Mouse (Mus musculus) kidney, embryonic 16.5 days (tissue): ENCODE results near the gene Vsnl1. TPM values are rescaled to one million over a fixed set of nuclear protein-coding genes. Genes with fewer than 3 reads are reported as not detected.

Source experiments
- ATAC-seq: fragments of 200-750 bp; cut with Nextera tagmentation; 2 replicates; pipeline ENCODE4 v1.8.0; 2017; ENCODE audit warnings: moderate TSS enrichment; ENCODE audit not compliant: low FRiP score, low TSS enrichment
- H3K27ac ChIP-seq: fragments of 300-500 bp; sonication (generic); 2 replicates; pipeline ENCODE4 v1.5.1; 2014; ENCODE audit warnings: low read length
- H3K27me3 ChIP-seq: fragments of 300-500 bp; sonication (generic); 2 replicates; pipeline ENCODE4 v1.6.1; 2014; ENCODE audit warnings: low read length, control low read depth, mixed read lengths; ENCODE audit not compliant: insufficient read depth
- H3K36me3 ChIP-seq: fragments of 300-500 bp; sonication (generic); 2 replicates; pipeline ENCODE4 v1.6.1; 2014; ENCODE audit warnings: low read length, control low read depth, mixed read lengths; ENCODE audit not compliant: insufficient read depth
- H3K4me1 ChIP-seq: fragments of 300-500 bp; sonication (generic); 2 replicates; pipeline ENCODE4 v1.6.1; 2014; ENCODE audit warnings: low read length, control low read depth, mixed read lengths; ENCODE audit not compliant: insufficient read depth
- H3K4me2 ChIP-seq: fragments of 300-500 bp; sonication (generic); replicated peaks from 2 replicates; pipeline ENCODE4 v1.6.1; 2014; ENCODE audit warnings: low read depth, low read length
- H3K4me3 ChIP-seq: fragments of 300-500 bp; sonication (generic); 2 replicates; pipeline ENCODE4 v1.5.1; 2014; ENCODE audit warnings: mild to moderate bottlenecking, low read length
- H3K9ac ChIP-seq: fragments of 300-500 bp; sonication (generic); replicated peaks from 2 replicates; pipeline ENCODE4 v1.6.1; 2014; ENCODE audit warnings: low read length
- H3K9me3 ChIP-seq: fragments of 300-500 bp; sonication (generic); 2 replicates; pipeline ENCODE4 v1.6.1; 2016; ENCODE audit warnings: low read length, control low read depth
- WGBS: fragments of 180-500 bp; shearing (Covaris S2); extraction: QIAGEN DNeasy Blood & Tissue Kit; methylation state at CpG from one replicate; pipeline ENCODE4 v1.1.7; 2014; 5-methylcytosine and 5-hydroxymethylcytosine counted together
- polyA plus RNA-seq: library from polyadenylated mRNA; unstranded; fragments of >200 nt; fragmentation: Nextera tagmentation; extraction: Ambion mirVana; gene quantifications from 2 replicates; pipeline ENCODE4 v1.2.1, GENCODE M21; 2015

Gene Vsnl1
- 0.41 TPM in 2 replicates for polyA plus RNA-seq

GRCm38 (mm10) chr12:11436497-11437265 is at the start of gene Vsnl1:
Gene Vsnl1 (minus strand): TSS chr12:11436613.
- ATAC-seq = peak; percentile 96
- H3K9ac ChIP-seq = peak within 1 kb of the TSS; percentile 37
- 3% methylated on average over 34 of the region's 34 CpGs for WGBS
- H3K9me3 ChIP-seq = no peaks in the 10 kb centered on the region
- H3K27me3 ChIP-seq = peaks cover 27% of the 10 kb centered on the region
- H3K27ac ChIP-seq = no peak within 1 kb of the TSS
- peak within 1 kb of the TSS; percentile 74 for H3K4me2 ChIP-seq
- peak within 1 kb of the TSS; percentile 48 for H3K4me3 ChIP-seq
- no peaks in the 10 kb centered on the region for H3K36me3 ChIP-seq
- H3K4me1 ChIP-seq = peaks cover 18% of the 10 kb centered on the region

GRCm38 (mm10) chr12:11456632-11457031 is 20.2 kb upstream of the Vsnl1 start:
- Histone ChIP-seq H3K9me3 (no peaks in the 10 kb centered on the region), H3K9ac (no peak overlapping the region), H3K4me3 (peak overlapping the region; percentile 49; the same call in 1 of the 2 replicates), H3K36me3 (no peaks in the 10 kb centered on the region), H3K4me2 (no peak overlapping the region), H3K4me1 (0 out of 2 replicates have a peak, but pooled peaks cover 3% of the 10 kb centered on the region), H3K27me3 (peaks cover 9% of the 10 kb centered on the region), H3K27ac (no peak overlapping the region)
- no peak for ATAC-seq
- 75% methylated on average over 4 of the region's 4 CpGs for WGBS

DNA sequence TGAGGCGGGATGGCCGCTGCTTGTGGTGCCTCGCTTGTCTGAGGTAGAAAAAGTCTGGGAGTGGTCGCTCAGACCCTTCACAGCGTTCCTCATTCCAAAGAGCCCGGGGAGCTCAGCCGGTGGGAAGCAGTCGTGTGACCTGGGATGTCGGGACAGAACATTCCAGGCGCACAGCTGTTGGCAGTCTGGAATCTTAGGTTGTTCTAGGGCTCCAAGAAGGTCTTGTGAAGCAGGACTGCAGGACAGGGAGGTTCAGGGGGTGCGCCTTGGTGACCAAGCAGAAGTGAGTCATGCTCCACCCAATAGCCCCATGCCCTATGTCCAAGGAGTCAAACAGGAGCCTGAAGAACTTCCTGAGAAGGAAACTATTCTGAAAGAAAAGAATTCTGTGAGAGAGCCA is 19.8 kb upstream of the Vsnl1 start:
- Histone ChIP-seq H3K36me3 (no peaks in the 10 kb centered on the region), H3K4me3 (peak overlapping the region; percentile 49), H3K9me3 (no peaks in the 10 kb centered on the region), H3K4me2 (peak overlapping the region; percentile 67), H3K9ac (peak overlapping the region; percentile 31), H3K4me1 (0 out of 2 replicates have a peak, but pooled peaks cover 3% of the 10 kb centered on the region), H3K27ac (no peak overlapping the region), H3K27me3 (peaks cover 9% of the 10 kb centered on the region)
- ATAC-seq = peak; percentile 79
- WGBS = 3% methylated on average over 11 of the region's 11 CpGs

- under 1% methylated on average over 39 of the region's 40 CpGs for WGBS
- peak; percentile 100 for ATAC-seq
Measured at GRCm38 (mm10) chr12:11455549-11456194, 19.3 kb upstream of the Vsnl1 start, which contains the start of gene Rad51ap2. Gene Rad51ap2 (plus strand): TSS chr12:11456079.

GRCm38 (mm10) chr12:11454146-11454545 is 17.7 kb upstream of the Vsnl1 start:
- WGBS = 67% methylated on average over 5 of the region's 5 CpGs
- no peak overlapping the region for H3K9ac ChIP-seq
- no peak overlapping the region for H3K27ac ChIP-seq
- no peak for ATAC-seq
- 0 out of 2 replicates have a peak, but pooled peaks cover 3% of the 10 kb centered on the region for H3K4me1 ChIP-seq
- no peaks in the 10 kb centered on the region for H3K9me3 ChIP-seq
- H3K27me3 ChIP-seq = peaks cover 9% of the 10 kb centered on the region
- no peak overlapping the region for H3K4me2 ChIP-seq
- no peaks in the 10 kb centered on the region for H3K36me3 ChIP-seq
- H3K4me3 ChIP-seq = no peak overlapping the region

More at GRCm38 (mm10) chr12:11455549-11456194, 19.3 kb upstream of the Vsnl1 start, which contains the start of gene Rad51ap2:
- Histone ChIP-seq H3K4me3 (peak within 1 kb of the TSS; percentile 49), H3K4me2 (peak within 1 kb of the TSS; percentile 67), H3K27ac (no peak within 1 kb of the TSS), H3K9me3 (no peaks in the 10 kb centered on the region), H3K4me1 (0 out of 2 replicates have a peak, but pooled peaks cover 3% of the 10 kb centered on the region), H3K36me3 (no peaks in the 10 kb centered on the region), H3K27me3 (peaks cover 9% of the 10 kb centered on the region), H3K9ac (peak within 1 kb of the TSS; percentile 31)

- 41% methylated on average over 22 of the region's 23 CpGs for WGBS
- Histone ChIP-seq H3K27me3 (peaks cover 27% of the 10 kb centered on the region), H3K9ac (no peak overlapping the region), H3K36me3 (no peaks in the 10 kb centered on the region), H3K4me1 (peaks cover 18% of the 10 kb centered on the region), H3K4me2 (peak overlapping the region; percentile 74), H3K27ac (no peak overlapping the region), H3K9me3 (0 out of 2 replicates have a peak, but pooled peaks cover under 1% of the 10 kb centered on the region), H3K4me3 (peak overlapping the region; percentile 21; the same call in 1 of the 2 replicates)
- peak; percentile 47 for ATAC-seq
Measured at GRCm38 (mm10) chr12:11437907-11438447, 1.6 kb upstream of the Vsnl1 start.

GRCm38 (mm10) chr12:11437266-11437906 is 973 bp upstream of the Vsnl1 start:
- WGBS = 23% methylated on average over 16 of the region's 17 CpGs
- peak; percentile 62 for ATAC-seq
- no peaks in the 10 kb centered on the region for H3K36me3 ChIP-seq
- no peak overlapping the region for H3K27ac ChIP-seq
- H3K27me3 ChIP-seq = peaks cover 27% of the 10 kb centered on the region
- peak overlapping the region; percentile 48 for H3K4me3 ChIP-seq
- peak overlapping the region; percentile 74 for H3K4me2 ChIP-seq
- no peaks in the 10 kb centered on the region for H3K9me3 ChIP-seq
- H3K9ac ChIP-seq = peak overlapping the region; percentile 37; the same call in 1 of the 2 replicates
- H3K4me1 ChIP-seq = peaks cover 18% of the 10 kb centered on the region

- peaks cover 18% of the 10 kb centered on the region for H3K4me1 ChIP-seq
- H3K27ac ChIP-seq = no peak overlapping the region
- H3K36me3 ChIP-seq = no peaks in the 10 kb centered on the region
- peaks cover 27% of the 10 kb centered on the region for H3K27me3 ChIP-seq
- H3K4me2 ChIP-seq = peak overlapping the region; percentile 74
- H3K9ac ChIP-seq = peak overlapping the region; percentile 37
- no peaks in the 10 kb centered on the region for H3K9me3 ChIP-seq
- H3K4me3 ChIP-seq = peak overlapping the region; percentile 48
- ATAC-seq = no peak; the same call in 1 of the 2 replicates
- 3% methylated on average over 12 of the region's 12 CpGs for WGBS
Measured at GRCm38 (mm10) chr12:11436023-11436350, 426 bp downstream of the Vsnl1 start.

DNA sequence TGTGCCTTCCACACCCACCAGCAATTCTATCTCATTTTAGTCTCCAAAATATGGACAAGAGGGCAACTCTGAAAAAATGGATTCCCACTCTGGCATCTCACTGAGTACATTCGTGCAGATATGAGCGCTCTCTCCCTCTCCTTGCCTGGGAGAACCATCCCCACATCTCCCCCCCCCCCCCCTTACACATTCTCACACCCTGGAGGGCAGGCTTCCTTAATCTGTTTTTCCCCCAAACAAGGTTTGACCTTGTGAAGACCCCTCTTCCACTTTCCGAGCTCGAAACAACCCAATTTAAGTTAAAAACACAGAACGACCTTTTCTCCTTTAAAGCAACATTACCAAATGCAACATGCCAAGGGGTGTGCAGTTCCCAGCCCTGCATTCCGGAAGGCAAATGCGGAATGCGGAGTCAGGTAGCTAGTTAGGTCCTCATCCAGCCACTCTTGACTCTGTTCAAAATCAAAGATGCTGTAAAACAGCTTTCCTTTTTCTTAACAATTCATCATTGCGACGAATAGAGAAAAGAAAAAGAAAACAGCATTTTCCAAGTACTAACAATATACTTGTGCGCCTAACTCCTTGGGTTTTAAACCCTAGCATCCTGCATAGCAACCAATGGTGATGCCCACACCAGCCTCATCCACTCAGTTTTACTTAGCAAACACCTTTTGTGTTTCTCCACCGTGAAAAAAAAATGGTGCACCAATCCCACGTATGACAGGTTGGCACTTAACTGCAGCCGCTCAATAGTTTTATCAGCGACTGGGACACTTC is 979 bp downstream of the Vsnl1 start:
- Histone ChIP-seq H3K9me3 (no peaks in the 10 kb centered on the region), H3K4me2 (peak overlapping the region; percentile 74), H3K4me3 (peak overlapping the region; percentile 48), H3K27ac (no peak overlapping the region), H3K36me3 (no peaks in the 10 kb centered on the region), H3K27me3 (peaks cover 27% of the 10 kb centered on the region), H3K4me1 (peaks cover 18% of the 10 kb centered on the region), H3K9ac (0 out of 2 replicates have a peak overlapping the region, but pooled peaks have one; percentile 37)
- ATAC-seq = no peak
- 7% methylated on average over 15 of the region's 15 CpGs for WGBS
